Mouse (Mus musculus) cerebellum, adult 2 months (tissue): Measurements from ENCODE around the gene C1ql1. TPM values are rescaled to one million over a fixed set of nuclear protein-coding genes. Genes with fewer than 3 reads are reported as not detected.

ENCODE experiments used
- DNase-seq, 2 experiments: peaks; one replicate each; pipeline ENCODE4 v3.0.0; 2021
- H3K27ac ChIP-seq: fragments of 200-500 bp; 2 replicates; pipeline ENCODE4 v1.5.1; 2012; ENCODE audit warnings: low read length, control low read depth, inconsistent platforms; ENCODE audit not compliant: insufficient read depth
- H3K27me3 ChIP-seq: fragments of 200-500 bp; 2 replicates; pipeline ENCODE4 v1.6.1; 2012; ENCODE audit warnings: inconsistent platforms, mild to moderate bottlenecking, low read length, moderate library complexity; ENCODE audit not compliant: control insufficient read depth, insufficient read depth
- H3K4me1 ChIP-seq: fragments of 200-500 bp; 2 replicates; pipeline ENCODE4 v1.6.1; 2011; ENCODE audit warnings: low read length; ENCODE audit not compliant: control insufficient read depth, insufficient read depth
- H3K4me3 ChIP-seq: fragments of 200-500 bp; replicated peaks from 2 replicates; pipeline ENCODE3; 2011; ENCODE audit warnings: mild to moderate bottlenecking, low read depth, low read length, control low read depth; ENCODE audit not compliant: insufficient read depth
- CTCF ChIP-seq: fragments of 200-500 bp; IDR thresholded peaks from 2 replicates; pipeline ENCODE4 v1.5.1; 2011; ENCODE audit warnings: low read depth, mild to moderate bottlenecking, control low read depth, low read length, moderate library complexity, borderline replicate concordance; ENCODE audit not compliant: insufficient read depth
- POLR2A ChIP-seq: fragments of 200-500 bp; IDR thresholded peaks from 2 replicates; pipeline ENCODE4 v1.6.1; 2011; ENCODE audit warnings: low read length, control low read depth, borderline replicate concordance; ENCODE audit not compliant: insufficient read depth
- WGBS: fragments of 180-500 bp; shearing (Covaris S2); methylation state at CpG from one replicate; pipeline ENCODE4 v1.1.7; 2018; 5-methylcytosine and 5-hydroxymethylcytosine counted together
- polyA plus RNA-seq: library from polyadenylated mRNA; depleted of rRNA; stranded (reverse); fragments of >200 nt; gene quantifications from 2 replicates; pipeline ENCODE4 v1.2.3, GENCODE M21; 2012

C1ql1 gene
- polyA plus RNA-seq, 1 experiment, result 16.7 TPM

- Histone ChIP-seq H3K4me3 (no peak overlapping the region), H3K27me3 (no peaks in the 10 kb centered on the region), H3K4me1 (no peaks in the 10 kb centered on the region), H3K27ac (no peak overlapping the region)
- DNase-seq, result no peak
- TF ChIP-seq POLR2A (no peak), CTCF (no peak)
- 52% methylated on average over 3 of the region's 3 CpGs for WGBS
Observed at GRCm38 (mm10) chr11:102937529-102938182, 8.8 kb downstream of the C1ql1 start.

GRCm38 (mm10) chr11:102936272-102936671 is 10.2 kb downstream of the C1ql1 start:
- Histone ChIP-seq H3K4me3 (no peak overlapping the region), H3K27me3 (no peaks in the 10 kb centered on the region), H3K27ac (no peak overlapping the region), H3K4me1 (no peaks in the 10 kb centered on the region)
- DNase-seq, result no peak
- WGBS, result 57% methylated on average over 4 of the region's 4 CpGs
- TF ChIP-seq POLR2A, result no peak
- no peak for TF ChIP-seq CTCF

DNA sequence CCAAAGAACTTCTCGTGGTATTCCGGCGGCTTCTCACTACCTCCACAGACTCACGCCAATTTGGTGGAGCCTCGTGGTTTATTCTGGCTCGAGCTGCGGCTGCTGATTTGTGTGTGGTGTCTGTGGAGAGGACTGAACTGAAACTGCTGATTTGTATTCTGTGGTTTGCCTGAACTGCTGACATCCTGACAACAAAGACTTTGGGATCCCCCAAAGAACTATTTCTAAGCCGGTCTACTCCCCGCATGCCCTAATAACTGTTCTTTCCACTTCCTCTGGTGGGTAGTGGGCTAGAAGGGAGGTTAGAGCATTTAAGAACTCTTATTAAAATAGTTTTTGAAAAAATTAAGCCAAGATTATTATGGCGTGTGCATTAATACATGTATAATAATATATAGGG is 15.8 kb downstream of the C1ql1 start:
- Histone ChIP-seq H3K4me1 (no peaks in the 10 kb centered on the region), H3K4me3 (no peak overlapping the region), H3K27ac (no peak overlapping the region), H3K27me3 (no peaks in the 10 kb centered on the region; the same call in 1 of the 2 replicates)
- WGBS, result 90% methylated on average over 10 of the region's 10 CpGs
- DNase-seq, result no peak
- TF ChIP-seq CTCF (no peak), POLR2A (no peak)

DNA sequence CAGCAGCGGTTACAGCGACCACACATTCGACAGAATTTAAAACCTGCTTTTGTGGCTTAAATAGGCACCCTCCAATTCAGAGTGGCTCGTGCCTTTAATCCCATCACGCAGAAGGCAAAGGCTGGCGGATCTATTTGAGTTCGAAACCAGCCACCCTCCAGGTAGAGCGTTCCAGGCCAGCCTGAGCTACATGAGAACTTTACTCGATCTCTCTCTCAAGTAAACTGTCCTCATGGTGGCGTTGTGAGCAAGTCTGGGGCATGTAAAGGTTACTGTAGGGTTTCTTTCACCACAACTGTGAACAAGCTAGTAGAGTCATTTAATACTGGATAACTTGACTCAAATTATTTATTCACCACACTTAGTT is 21.2 kb downstream of the C1ql1 start:
- H3K27me3 ChIP-seq, result no peaks in the 10 kb centered on the region
- H3K27ac ChIP-seq, result no peak overlapping the region
- no peaks in the 10 kb centered on the region for H3K4me1 ChIP-seq
- 2% methylated on average over 10 of the region's 10 CpGs for WGBS
- TF ChIP-seq POLR2A, result 0 out of 2 replicates have a peak, but pooled peaks have one; percentile 1
- TF ChIP-seq CTCF, result peak; percentile 22; the same call in 1 of the 2 replicates
- DNase-seq, result no peak
- peak overlapping the region; percentile 82 for H3K4me3 ChIP-seq

- H3K27me3 ChIP-seq, result no peaks in the 10 kb centered on the region
- H3K4me3 ChIP-seq, result peak within 1 kb of the TSS; percentile 82
- peak; percentile 91 to 92 for DNase-seq
- no peak within 1 kb of the TSS for H3K27ac ChIP-seq
- under 1% methylated on average over 62 of the region's 62 CpGs for WGBS
- no peaks in the 10 kb centered on the region for H3K4me1 ChIP-seq
- TF ChIP-seq POLR2A (0 out of 2 replicates have a peak, but pooled peaks have one; percentile 13), CTCF (no peak)
Observed at GRCm38 (mm10) chr11:102924557-102925350, 21.7 kb downstream of the C1ql1 start, which contains the start of gene Kif18b. Gene Kif18b, minus strand, starts transcription at chr11:102925124.

DNA sequence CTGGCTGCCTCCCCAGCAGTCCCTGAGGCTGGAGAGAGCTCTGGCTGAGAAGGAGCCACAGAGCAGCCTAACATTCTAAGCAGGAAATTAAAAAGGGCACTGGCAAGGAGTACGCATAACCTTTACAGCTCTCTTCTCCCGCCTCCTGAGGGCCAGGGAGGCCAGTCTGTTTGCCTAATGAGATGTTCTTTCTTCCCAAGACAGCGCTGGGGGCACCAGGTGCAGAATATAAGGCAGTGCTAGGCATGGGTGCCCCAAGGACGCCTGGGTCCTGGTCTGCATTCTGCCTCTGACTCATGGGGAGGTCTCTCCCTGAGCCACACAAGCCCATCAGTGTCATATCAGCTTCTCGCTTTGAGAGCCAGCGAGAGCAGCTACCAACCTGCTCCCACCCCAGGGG is 25.0 kb downstream of the C1ql1 start:
- Histone ChIP-seq H3K27me3 (no peaks in the 10 kb centered on the region), H3K4me1 (no peaks in the 10 kb centered on the region), H3K4me3 (no peak overlapping the region), H3K27ac (no peak overlapping the region)
- WGBS, result 76% methylated on average over 6 of the region's 6 CpGs
- no peak for DNase-seq
- TF ChIP-seq CTCF (no peak), POLR2A (no peak)

- 89% methylated on average over 4 of the region's 4 CpGs for WGBS
- DNase-seq, result no peak
- Histone ChIP-seq H3K27ac (no peak overlapping the region), H3K4me1 (no peaks in the 10 kb centered on the region), H3K4me3 (no peak overlapping the region), H3K27me3 (no peaks in the 10 kb centered on the region)
- no peak for TF ChIP-seq CTCF
- TF ChIP-seq POLR2A, result no peak
Observed at GRCm38 (mm10) chr11:102918077-102918476, 28.4 kb downstream of the C1ql1 start.

GRCm38 (mm10) chr11:102915380-102915779 is 31.1 kb downstream of the C1ql1 start:
- H3K27me3 ChIP-seq, result no peaks in the 10 kb centered on the region
- TF ChIP-seq CTCF (no peak), POLR2A (no peak)
- H3K4me1 ChIP-seq, result no peaks in the 10 kb centered on the region
- no peak overlapping the region for H3K27ac ChIP-seq
- no peak overlapping the region for H3K4me3 ChIP-seq
- DNase-seq, result no peak
- WGBS, result 87% methylated on average over 9 of the region's 9 CpGs
